Mouse (Mus musculus) spleen, postnatal 14 days (tissue): ENCODE data around the gene Kcnk13.

Experiments
- DNase-seq, 2 experiments: peaks; one replicate each; pipeline ENCODE4 v3.0.0; 2021 to 2022; ENCODE audit warnings: low spot score in 2 of 2

Gene Kcnk13

GRCm38 (mm10) chr12:99964301-99965202 is at the start of gene Kcnk13:
TSS of gene Kcnk13 (plus strand) at chr12:99964499.
- DNase-seq, result peak; percentile 32 to 51

GRCm38 (mm10) chr12:99917800-99918427 is 46.4 kb upstream of the Kcnk13 start:
- DNase-seq, result no peak

GRCm38 (mm10) chr12:99919636-99920035 is 44.7 kb upstream of the Kcnk13 start:
- DNase-seq, result no peak

GRCm38 (mm10) chr12:99921045-99921444 is 43.3 kb upstream of the Kcnk13 start:
- DNase-seq, result no peak

GRCm38 (mm10) chr12:99923131-99923606 is 41.1 kb upstream of the Kcnk13 start:
- DNase-seq, result no peak

- no peak for DNase-seq
Observed at GRCm38 (mm10) chr12:99923703-99924102, 40.6 kb upstream of the Kcnk13 start.

GRCm38 (mm10) chr12:99928311-99928710 is 36.0 kb upstream of the Kcnk13 start:
- DNase-seq, result no peak

GRCm38 (mm10) chr12:99929160-99929559 is 35.1 kb upstream of the Kcnk13 start:
- no peak for DNase-seq

- no peak for DNase-seq
Observed at GRCm38 (mm10) chr12:99932245-99932644, 32.1 kb upstream of the Kcnk13 start.

- no peak for DNase-seq
Observed at GRCm38 (mm10) chr12:99933630-99934029, 30.7 kb upstream of the Kcnk13 start.

- no peak for DNase-seq
Observed at GRCm38 (mm10) chr12:99935403-99935802, 28.9 kb upstream of the Kcnk13 start.

GRCm38 (mm10) chr12:99938476-99938875 is 25.8 kb upstream of the Kcnk13 start:
- DNase-seq, result no peak

- no peak for DNase-seq
Observed at GRCm38 (mm10) chr12:99939179-99939578, 25.1 kb upstream of the Kcnk13 start.

GRCm38 (mm10) chr12:99940704-99941103 is 23.6 kb upstream of the Kcnk13 start:
- DNase-seq, result no peak

GRCm38 (mm10) chr12:99942441-99942840 is 21.9 kb upstream of the Kcnk13 start:
- DNase-seq, result no peak

GRCm38 (mm10) chr12:99952928-99953327 is 11.4 kb upstream of the Kcnk13 start:
- DNase-seq, result peak; percentile 34 to 65

GRCm38 (mm10) chr12:99956411-99956810 is 7.9 kb upstream of the Kcnk13 start:
- DNase-seq, result no peak

GRCm38 (mm10) chr12:99958068-99959060 is 5.9 kb upstream of the Kcnk13 start:
- DNase-seq, result no peak

- DNase-seq, result no peak
Observed at GRCm38 (mm10) chr12:99959291-99959690, 5.0 kb upstream of the Kcnk13 start.

GRCm38 (mm10) chr12:99959930-99960329 is 4.4 kb upstream of the Kcnk13 start:
- DNase-seq, result no peak

GRCm38 (mm10) chr12:99960675-99961074 is 3.6 kb upstream of the Kcnk13 start:
- DNase-seq, result no peak
